Mouse (Mus musculus): ENCODE data around the gene Ppp1cb.
A peak's percentile ranks its signal among the peaks of the same experiment; 100 is the strongest.

Gene Ppp1cb

DNA sequence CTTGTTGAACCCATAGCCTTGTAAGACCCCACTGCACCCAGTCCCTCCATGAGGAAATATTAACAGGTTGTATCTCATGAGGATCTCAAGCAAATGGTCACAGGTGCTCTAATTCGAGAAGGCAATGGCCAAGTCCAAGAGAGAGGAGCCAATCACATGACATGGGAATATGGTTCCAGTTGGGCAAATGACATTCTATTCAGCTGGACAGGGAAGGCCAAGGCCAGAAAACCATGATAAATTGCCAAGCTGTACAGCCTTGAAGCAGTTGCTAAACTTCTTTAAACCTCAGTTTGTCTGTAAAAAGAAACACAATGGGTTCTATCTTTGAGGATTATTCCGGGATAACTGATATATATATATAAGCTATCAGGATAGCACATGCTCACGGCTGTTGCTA is 14.7 kb upstream of the Ppp1cb start:
- no peak for DNase-seq (ENCODE audit: low read depth in 2 of 2, low spot score in 2 of 2)

DNA sequence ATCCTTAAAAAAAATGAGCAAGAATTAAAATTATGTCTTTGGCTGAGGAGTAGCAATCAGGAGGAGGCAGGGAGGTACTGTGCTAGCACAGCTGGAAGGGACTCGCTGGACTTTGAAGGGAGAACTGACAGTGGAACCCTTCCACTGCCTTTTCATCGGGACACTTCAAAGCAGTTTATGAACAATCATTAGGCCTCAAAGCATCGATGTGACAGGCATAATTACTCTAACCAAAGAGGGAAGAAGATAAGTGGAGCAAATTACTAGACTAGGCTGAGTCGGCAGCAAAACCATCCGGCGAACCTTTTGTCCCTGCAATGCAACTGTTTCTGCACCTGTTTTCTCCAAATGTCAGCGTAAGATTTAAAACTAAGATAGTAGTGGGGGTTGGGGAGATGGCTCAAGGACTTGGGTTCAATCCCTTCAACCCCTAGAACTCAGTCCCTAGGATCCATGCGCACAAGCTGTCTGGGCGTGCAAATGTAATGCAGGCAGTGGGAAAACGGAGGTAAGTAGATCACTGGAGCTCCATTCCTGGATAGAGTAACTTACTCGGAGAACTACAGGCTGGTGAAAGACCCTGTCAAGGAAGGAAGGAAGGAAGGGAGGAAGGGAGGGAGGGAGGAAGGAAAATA is 13.2 kb upstream of the Ppp1cb start:
- DNase-seq (ENCODE audit: low read depth in 2 of 2, low spot score in 2 of 2) = no peak

DNA sequence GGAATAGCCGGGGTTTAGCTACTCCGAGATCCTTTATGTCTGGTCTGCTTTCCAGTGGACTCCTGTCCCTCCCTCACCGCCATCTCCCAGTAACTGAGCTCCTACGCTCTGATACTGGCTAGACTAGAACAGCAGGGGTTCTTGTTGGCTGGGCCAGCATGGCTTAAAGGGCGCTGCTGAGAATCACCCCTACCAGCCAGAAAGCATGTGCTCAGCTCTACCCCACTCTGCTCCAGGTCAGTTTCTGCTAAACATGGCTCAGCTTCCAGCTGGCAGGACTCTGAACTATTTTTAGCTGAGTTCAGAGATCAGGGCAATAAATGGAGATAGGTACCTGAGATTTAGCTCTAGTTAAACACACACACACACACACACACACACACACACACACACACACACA is 12.2 kb upstream of the Ppp1cb start:
- DNase-seq (ENCODE audit: low read depth in 2 of 2, low spot score in 2 of 2) = no peak

DNA sequence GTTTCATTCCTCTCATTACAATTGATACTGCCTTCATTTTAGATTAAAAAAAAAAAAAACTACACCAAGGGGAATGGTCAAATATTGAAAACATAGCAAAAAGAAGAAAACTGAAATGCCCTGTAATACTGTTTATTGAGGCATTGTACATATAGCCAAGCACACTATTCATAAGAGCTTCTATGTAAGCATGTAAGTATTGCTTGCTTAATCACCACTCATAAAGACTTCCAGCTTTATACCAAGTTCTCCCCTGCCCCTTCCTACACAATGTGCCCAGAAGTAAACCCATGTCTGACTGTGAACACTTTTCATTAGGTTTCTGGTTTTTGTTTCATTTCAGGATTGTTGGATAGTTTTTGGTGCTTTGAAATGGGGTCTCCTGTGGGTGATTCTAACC is 11.8 kb upstream of the Ppp1cb start:
- DNase-seq (ENCODE audit: low read depth in 2 of 2, low spot score in 2 of 2) = no peak

DNA sequence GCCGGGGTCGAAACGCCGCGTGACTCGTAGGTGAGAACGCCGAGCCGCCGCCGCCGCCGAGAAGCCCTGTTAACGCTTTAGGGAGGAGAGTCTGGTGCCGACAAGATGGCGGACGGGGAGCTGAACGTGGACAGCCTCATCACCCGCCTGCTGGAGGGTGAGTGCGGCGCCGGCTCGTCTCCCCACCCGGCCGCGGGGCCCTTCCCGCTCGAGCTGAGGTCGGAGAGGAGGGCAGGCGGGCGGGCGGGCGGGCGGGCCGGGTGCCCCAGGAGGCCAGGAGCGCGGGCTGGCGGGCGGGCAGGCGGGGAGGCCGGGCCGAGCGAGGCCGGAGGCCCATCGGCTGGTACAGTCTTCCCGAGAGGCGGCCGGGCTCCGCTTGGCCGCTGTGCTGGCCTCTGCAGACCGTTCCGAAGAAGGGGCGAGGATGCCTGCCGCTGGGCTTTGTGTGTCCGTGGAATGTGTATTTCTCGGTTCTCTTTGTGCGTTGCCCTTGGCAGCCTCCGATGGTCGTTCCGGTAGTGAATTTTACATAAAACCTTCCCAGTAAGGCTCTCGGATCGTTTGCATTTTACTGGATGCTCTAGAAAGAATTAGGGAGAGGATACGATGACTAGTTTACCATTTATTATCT is 723 bp downstream of the Ppp1cb start:
- DNase-seq (ENCODE audit: low read depth in 2 of 2, low spot score in 2 of 2) = peak; percentile 66 to 71

DNA sequence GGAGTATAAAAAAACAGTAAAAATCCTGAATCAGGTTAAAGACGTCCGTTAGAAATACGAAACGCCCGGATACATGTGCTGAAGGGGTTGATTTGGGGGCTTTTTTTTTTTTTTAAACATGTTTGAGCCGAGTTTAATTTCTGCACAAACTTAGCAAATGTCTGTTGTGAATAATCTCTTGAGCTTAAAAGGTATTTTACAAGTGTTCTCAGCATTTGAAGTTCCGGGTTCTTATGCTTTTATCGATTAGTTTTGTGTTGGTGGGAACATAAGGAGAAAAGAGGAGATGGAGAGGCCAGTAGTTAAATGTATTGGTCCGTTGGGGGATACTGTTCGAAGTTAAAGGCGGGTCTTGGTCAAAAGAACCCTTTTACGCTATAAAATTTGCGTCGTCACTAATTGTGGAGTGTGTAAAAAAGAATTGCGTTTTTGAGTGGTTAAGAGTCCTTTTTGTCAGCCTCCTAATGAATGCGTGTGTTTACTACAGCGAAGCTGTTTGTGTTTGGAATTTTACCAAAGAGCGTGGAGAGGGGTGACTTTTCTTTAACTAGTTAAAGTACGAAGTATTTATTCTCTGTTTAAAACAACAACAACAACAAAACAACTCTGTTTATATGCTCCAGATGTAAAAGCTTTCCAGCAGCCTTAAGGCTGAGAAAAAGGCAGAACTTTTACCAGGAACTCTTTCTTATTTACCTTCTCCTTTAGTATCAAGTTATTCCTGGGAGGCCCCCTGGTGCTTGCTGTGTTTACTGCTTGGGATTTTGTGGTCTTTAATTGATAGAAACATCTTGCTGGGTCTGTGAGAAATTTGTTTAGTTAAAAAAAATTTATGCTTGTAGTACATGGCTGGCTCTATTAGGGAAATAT is 1.5 kb downstream of the Ppp1cb start:
- peak in 1 of 2 experiments; percentile 10 for DNase-seq (ENCODE audit: low read depth in 2 of 2, low spot score in 2 of 2)

DNA sequence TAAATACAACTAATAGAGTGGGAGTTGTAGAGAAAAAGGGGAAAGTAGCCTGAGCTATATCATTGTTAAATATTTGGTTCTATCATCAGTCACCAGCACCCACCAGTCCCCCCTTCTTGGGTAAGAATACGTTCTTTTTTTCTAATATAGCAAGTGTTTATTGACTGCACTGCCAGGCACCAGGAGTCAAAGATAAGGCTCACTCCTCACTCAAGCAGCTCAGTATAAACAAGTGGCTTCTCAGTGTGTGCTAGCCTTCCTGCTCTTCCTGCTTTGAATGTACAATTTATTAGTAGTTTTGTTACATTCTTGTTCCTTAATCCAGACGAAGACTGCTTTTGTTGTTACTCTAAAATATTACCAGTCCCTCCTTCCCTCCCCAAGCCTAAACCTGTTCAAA is 2.3 kb downstream of the Ppp1cb start:
- DNase-seq (ENCODE audit: low read depth in 2 of 2, low spot score in 2 of 2) = no peak

DNA sequence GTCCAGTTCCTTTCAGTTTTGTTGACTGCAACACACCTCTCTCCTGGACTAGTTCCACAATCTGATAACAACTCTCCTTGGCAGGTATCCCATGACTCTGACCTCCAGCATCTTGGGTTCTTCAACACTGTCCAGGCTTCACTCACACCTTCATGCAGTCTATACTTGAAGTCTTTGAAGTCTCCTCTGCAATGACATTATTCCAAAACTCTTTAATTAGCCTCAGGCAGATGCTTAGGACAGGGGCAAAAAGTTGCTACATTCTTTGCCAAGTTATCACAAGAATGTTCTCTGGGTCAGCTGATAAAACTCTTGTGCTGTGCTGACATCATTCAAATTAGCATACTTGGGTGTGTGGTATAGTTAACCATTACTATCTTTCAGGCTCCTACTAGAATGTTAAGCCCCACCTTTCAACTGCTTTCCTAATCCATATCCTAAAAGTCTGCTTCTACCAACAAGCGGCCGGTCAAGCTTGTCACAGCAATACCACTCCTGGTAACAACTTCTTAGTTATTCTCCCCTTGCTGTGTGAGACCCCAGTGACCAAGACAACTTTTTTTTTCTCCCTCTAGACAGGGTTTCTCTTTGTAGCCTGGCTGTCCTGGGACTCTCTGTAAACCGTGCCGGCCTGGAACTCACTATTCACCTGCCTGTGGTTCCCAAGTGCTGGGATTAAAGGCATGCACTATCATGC is 13.8 kb downstream of the Ppp1cb start:
- DNase-seq (ENCODE audit: low read depth in 2 of 2, low spot score in 2 of 2) = no peak

DNA sequence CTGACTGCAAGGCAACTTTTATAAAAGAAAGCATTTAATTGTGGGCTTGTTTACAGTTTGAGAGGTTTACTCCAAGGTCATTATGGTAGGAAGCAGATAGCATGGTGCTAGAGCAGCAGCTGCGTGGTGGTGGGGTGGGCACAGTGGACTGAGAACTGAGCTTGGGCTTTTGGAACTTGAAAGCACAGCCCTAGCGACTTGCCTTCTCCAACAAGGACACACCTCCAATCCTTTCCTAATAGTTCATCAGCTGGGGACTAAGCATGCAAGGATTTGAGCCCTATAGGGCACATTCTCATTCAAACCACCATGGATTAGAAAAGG is 14.3 kb downstream of the Ppp1cb start:
- no peak for DNase-seq (ENCODE audit: low read depth in 2 of 2, low spot score in 2 of 2)

DNA sequence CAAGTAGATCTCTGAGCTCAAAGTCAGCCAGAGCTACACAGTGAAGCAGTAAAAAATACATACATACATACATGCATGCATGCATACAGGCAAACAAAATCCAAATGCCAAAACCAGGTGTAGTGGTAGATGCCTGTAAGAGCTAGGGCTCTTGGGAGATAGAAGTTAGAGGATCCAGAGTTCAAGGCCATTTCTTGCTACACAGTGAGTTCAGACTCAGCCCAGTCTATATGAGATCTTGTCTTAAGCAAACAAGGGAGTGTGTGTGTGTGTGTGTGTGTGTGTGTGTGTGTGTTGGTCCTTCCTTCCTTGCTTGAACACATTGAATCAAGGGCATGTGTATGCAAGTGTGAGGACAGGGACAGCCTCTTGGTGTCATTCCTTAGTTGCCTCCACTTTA is 17.9 kb downstream of the Ppp1cb start:
- DNase-seq (ENCODE audit: low read depth in 2 of 2, low spot score in 2 of 2) = no peak

DNA sequence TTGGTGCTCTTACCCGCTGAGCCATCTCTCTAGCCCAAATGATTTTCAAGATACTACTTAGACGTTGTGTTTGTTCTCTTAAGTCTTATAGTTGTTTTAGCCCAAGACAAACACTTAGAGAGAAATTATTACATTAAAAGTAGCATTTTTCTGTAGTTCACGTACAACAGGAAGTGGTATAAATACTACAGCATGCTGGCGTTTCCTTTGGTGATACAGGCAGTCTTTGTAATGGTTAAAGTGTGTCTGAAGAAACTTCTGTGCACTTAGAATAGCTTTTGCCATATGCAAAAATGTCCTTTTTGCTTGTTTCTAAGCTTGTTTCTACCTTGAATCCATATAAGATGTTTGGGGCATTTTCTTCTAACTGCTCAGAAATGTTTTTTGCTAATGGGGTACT is 20.3 kb downstream of the Ppp1cb start:
- no peak for DNase-seq (ENCODE audit: low read depth in 2 of 2, low spot score in 2 of 2)

DNA sequence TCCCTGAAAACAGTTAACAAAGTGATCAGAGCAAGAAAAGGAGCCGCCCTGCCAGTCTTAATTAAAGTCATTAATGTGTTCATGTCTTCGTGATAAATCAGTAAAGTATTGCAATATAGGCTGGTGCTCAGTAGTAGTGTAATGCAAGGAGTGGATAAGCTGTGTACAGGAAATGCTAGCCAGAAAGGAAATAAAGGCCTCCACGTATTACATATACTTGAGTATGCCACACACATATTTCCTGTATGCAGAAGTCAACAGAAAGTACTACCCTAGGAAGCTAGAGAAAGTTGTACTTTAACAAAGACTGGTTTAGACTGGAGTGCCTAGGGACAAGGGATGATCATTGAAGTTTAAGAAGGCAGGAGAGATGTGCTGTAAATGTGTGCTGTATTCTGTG is 26.8 kb downstream of the Ppp1cb start:
- DNase-seq (ENCODE audit: low read depth in 2 of 2, low spot score in 2 of 2) = no peak

DNA sequence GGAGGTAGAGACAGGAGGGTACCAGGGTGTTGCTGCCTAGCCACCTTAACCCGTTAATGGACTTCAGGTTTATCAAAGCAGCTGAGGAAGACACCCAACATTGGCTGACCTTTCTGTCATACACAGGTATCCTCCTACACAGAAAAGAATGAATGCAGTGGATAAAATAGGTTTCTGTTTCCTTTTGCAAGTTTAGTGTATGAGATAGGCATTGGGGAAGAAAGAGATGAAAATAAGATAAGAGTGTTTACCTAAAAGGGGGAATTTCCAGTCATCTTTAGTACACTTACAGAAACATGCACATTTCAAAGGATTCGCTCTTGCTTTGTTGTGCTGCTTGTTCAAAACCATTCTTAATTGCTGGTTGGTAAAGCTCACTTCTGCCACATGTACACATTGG is 29.4 kb downstream of the Ppp1cb start:
- DNase-seq (ENCODE audit: low read depth in 2 of 2, low spot score in 2 of 2) = no peak

DNA sequence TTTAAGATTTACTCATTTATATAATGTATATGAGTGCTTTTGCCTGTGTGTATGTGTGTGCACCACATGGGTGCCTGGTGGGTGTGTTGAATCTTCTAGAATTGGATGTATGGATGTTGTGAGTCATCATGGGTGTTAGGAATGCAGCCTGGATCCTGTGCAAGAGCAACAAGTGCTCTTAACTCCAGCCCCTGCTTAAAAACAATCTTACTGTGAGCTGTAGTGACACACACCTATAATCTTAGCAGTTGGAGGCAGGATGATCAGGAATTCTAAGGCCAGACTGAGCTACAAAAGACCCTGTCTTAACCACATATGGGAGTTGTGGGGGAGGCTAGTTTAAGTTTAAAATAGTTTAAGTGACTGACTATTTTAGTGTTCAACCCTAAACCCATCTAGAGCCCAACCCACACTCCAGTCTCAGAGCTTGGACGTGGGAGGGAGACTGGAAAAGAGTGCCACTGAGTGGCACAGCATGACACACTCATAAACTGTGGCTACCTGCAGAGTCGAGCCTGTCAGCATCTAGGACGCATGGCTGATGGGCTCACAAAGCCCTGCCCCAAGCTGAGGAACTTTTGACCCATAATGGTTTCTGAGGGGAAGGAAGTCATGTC is 35.5 kb downstream of the Ppp1cb start:
- DNase-seq (ENCODE audit: low read depth in 2 of 2, low spot score in 2 of 2) = no peak

DNA sequence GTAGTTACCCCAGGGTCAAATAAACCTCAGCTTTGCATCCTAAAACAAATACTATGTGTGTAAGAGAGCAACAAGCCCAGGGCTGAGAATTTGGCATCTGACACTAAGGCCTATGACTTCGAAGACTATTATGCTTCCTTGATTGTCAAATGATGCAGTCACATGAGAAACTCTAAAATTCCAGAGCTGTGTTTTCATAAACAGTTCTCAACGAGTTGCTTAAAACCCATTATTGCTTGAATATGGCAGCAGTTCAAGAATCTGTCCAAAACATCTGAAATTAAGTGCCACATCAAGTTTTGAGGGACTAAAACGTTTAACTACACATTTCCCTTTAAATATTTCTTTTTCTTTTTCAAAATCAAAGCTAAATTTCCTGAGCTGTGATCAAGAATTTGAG is 50.1 kb downstream of the Ppp1cb start:
- no peak for DNase-seq (ENCODE audit: low read depth in 2 of 2, low spot score in 2 of 2)

DNA sequence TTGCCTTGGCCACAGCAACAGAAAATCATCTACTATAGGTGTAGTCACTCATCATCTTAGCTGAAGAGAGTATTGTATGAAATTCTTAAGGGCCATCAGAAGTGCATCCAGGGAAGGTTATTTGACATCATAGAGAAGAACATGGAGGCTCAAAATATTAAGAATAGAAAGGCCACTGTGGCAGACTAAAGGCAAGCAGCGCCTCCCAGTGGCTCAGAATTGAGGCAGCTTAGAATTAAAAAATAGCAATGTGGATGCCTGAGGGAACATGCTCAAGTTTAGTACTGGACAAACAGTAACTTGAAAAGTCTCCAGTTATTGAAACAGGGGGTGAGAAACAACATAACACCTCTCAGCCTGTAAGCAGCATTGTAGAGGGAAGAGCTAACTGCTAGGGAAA is 61.7 kb downstream of the Ppp1cb start:
- DNase-seq (ENCODE audit: low read depth in 2 of 2, low spot score in 2 of 2) = no peak

DNA sequence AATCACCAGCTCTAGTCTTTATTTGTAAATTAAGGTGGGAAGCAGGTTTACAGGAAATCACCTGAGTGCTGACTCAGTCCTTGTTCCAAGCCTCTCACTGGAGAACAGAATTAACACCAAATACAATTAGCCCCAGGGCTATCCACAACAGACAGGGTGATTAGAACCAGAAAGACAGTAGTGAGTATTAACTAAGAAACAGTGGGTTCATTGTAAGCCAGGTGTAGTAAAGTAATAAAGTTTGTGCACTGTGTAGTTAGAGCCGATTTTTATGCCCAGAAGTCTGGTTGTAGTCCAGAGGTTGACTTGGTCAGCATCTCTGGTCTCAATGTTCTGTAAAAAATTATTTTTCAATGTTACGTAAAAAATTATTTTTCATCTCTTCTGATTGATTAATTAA is 90.8 kb downstream of the Ppp1cb start:
- no peak for DNase-seq (ENCODE audit: low read depth in 2 of 2, low spot score in 2 of 2)

DNA sequence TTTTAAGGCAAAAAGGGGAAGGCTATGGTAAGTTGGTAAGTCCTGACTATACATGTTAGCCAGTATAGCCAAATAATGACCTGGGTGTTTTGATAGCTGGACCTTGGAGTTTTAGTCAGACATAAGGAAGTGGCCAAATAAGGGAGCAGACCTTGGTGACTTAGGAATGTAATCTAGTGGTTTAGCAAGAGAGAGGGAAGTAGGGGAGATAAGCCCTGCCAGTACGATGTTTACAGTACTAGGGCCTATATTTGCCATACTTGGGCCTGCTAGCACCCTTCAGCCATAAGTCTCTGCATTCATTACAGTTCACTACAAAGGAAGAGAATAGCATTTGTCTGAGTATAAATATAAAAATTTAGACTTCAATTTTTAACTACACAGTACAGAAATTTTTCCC is 106.1 kb downstream of the Ppp1cb start:
- DNase-seq (ENCODE audit: low read depth in 2 of 2, low spot score in 2 of 2) = no peak
